Mouse (Mus musculus) c-Kit-negative CD71-positive TER-119-positive erythroid progenitor cells, embryonic 14.5 days (primary cell): ENCODE data around the gene Mgat4a.
"Not testable (repeated sequence)": the region's sequence is repeated elsewhere in the genome, so short reads cannot be mapped to it uniquely, and the experiment has no call there.

Source experiments
- DNase-seq: peaks from one replicate; pipeline ENCODE4 v3.0.0-alpha.2; 2013; ENCODE audit warnings: low read depth, low spot score

The Mgat4a gene

DNA sequence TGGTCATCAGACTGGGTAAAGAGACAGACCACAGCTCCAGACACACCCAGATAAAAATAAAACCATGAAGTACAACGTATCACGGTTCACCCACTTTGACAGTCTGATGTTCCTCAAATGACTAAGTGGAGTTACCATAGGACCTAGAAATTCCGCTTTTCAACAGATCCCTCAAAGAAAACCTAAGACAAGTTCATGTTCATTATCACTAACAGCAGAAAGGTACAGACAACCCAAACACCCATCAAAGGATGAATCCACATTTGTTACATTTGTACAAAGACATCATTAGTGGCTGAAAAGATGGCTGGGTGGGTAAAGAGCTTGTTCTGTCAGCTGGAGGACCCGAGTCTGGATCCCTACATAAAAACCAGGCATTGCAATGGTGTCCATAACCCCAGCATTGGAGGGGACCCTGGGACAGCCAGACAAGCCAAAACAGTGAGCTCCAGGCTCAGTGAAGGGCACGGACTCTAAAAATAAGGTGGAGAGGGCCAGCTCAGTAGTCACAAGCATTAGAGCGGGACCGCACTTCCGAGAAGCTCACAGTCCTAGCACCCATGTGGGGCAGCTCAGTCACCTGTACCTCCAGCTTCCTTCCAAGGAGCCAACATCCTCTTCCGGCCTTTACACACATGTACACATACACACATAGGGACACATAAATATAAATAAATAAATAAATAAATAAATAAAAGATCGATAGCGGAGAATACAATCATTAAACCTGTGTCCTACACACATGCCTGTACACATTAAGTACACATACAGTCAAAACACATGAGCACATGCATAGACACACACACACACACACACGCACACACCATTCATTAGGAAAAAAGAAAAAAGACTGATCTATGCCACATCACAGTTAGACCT is 8.9 kb downstream of the Mgat4a start:
- no peak for DNase-seq

DNA sequence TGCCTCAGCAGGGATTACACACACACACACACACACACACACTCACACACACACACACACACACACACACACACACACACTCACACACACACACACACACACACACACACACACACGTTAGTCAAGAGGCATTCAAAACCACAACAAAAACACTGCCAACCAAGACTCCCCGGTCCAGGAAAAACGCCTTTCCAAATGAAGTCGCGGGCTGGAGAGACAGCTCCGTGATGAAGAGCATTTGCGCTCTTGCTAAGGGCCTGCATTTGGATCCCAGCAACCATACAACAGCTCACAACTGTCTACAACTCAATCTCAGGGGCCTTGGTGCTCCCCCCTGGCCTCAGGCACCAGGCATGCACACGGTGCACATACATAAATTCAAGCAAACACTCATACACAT is 10.8 kb downstream of the Mgat4a start:
- DNase-seq = no peak

DNA sequence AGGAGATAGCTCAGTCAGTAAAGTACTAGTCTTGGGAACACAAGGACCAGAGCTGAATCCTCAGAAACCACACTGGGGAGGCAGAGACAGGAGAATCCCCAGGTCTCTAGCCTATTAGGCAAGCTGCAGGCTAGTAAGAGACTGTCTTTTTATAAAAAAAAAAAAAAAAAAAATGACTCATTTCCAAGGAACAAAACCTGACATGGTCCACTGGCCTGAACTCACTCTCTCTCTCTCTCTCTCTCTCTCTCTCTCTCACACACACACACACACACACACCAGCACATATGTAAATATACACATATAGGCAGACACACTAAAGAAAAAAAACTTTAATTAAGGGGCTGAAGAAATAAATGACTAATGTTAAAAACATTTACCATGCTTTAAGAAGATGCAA is 14.6 kb downstream of the Mgat4a start:
- no peak for DNase-seq

DNA sequence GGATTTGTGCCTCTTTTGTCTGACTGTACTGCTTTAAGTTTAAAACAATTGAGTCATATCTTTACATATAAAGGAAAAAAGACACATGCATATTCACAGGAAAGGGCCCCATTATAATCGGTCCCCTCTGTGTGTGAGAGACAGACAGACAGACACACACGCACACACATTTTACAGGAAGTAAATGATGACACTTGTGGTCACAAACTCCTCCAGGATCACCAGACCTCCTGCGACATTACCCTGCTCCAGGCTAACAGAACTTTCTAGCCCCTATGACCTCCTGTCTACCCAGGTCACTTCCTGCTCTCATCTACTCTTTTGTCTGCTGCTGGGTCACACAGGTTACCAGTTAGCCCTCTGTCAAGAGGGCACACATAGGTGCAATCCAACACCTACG is 16.1 kb downstream of the Mgat4a start:
- no peak for DNase-seq

DNA sequence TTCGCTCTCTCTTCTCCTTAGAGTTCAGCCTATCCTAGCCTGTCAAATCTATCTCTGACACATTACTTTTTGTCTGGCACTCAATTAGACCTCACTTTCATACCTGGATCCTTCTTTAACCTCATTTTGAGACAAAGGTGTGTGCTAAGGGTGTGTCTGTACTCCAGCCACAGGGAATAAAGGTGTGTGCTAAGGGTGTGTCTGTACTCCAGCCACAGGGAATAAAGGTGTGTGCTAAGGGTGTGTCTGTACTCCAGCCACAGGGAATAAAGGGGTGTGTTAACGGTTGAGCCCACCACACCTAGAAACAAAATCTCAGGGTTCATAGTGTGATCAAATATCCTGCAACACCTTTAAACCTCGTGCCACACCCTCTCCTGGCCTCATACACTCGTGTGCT is 16.7 kb downstream of the Mgat4a start:
- DNase-seq = not testable (repeated sequence)

DNA sequence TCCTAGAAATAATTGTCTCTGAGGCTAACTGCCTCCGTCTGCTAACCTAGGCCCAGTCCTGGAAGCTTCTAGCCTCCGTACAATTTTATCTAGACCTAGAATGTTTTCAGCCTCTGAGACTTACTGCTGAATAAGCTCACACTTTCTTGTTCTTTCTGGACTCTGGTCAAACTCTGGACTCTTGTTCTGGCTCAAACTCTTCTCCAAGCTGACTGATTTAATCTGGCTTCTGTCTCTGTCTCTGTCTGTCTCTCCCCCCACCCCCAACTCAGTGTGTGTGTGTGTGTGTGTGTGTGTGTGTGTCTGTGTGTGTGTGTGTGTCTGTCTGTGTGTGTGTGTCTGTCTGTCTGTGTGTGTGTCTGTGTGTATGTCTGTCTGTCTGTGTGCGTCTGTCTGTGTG is 17.3 kb downstream of the Mgat4a start:
- DNase-seq = not testable (repeated sequence)

DNA sequence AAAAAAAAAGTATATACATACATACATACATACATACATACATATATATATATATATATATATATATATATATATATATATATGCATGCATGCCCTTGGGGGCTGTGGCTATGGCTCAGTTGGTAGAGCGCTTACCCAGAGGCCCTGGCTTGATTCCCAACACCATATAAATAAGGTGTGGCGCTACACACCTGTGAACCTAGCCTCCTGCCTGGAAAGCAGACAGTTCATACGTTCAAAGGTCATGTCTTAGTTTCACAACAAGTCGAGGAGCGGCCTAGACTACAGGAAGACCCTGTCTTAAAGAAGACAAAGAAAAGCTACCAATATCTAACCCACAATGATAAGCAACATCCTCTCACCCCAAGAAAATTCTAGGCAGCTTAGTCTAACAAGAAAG is 18.7 kb downstream of the Mgat4a start:
- DNase-seq = no peak

DNA sequence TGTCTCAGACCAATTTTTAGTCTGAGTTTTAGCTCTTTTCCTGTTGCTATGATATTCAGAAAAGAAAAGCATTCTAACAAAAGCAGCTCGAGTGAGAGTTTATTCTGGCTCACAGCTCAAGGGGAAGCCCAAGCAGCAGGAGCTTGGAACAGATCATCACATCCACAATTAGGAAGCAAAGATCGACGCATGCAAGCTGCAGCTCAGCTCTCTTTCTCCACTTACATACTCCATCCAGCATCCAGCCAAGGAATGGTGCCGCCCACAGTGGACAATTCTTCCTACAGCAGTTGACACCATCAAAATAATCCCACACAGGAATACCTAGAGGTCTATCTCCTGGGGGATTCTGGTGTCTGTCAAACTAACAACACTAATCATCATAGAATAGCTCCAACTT is 22.0 kb downstream of the Mgat4a start:
- DNase-seq = no peak

DNA sequence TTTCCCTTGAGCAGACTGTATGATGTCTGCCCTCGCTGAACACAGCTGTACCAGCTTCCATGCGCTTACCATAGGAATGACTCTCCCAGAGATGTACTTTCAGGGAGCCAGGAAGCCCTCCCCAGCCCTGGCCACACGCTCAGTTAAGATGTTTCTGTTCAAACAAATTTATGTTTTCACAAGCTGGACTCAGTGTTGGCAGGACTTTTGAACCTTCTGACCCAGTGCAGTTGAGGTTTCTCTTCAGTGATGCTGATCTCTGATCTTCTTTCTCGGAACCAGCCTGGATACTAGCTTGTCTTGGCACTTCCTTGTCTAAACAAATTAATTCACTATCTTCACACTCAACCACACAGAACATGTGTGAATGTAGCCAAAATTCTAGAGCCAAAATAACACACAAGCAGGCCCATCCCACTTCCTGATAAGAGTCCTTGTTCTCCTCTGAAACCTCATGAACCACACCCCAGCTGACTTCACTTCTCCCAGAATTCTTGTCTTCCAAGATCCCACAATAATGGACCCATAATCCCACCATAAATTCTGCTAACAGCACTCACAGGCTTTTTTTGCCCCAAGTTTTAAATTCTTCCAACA is 22.6 kb downstream of the Mgat4a start:
- DNase-seq = no peak

DNA sequence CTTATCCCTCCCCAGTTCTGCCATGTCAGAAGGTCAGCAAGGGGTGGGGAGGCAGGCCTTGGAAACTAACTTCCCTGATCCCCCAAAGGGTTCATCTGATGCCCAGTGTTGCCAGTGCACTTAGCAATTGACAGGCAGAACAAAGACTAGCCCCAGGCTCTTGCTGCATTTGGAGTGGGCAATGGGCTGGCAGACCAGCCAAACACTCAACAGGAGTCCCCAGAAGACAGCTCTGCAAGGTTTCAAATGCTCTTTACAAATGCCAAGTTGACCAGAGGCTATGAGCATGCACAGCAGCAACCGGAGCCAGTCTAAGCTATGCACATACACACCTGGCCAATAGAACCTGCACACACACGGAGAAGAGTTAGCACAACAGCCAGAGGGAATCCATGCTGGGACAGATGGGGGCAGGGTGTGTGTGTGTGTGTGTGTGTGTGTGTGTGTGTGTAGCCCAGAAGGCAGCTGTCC is 27.8 kb downstream of the Mgat4a start:
- no peak for DNase-seq

DNA sequence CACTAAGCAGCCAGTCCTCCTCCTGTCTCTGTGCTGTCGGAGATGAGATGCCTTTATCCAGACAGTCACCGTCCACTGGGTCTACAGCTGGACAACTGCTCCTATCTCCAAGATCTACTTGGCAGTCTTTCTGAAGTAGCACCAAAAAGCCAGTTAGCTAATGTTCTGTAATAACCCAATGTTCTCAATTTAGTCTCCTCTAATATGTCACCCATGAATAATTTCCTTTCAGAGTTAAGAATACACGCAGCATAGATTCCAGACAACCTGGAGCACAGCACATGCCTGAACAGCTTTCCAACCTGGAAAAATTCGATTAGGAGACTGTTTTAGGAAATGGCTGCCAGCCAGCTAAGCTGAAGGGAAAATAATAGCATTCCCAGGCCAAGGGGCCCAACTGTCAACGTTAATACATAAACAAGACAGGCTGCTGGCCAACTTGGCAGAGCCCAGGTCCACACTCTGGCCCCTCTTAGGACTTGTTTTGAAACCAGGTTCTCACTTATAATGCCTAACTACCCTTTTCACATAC is 28.6 kb downstream of the Mgat4a start:
- no peak for DNase-seq

DNA sequence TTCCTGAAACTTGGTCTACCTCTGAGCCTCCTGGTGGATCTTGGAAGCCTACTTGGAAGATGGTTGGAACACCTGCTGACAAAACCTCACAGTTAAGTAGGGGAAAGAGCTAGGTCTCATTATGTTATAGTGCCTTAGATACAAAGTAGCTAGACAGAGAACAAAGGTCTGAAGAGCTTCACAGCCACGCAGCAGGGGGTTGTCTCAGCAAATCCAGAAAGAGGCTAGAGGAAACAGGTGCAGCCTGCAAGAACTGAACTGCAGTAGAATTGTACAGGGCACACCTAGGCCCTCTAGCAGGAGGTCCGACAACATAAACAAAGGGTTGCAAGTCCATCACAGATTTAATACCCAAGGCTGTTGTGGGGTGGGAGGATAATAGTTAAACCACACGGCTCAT is 30.6 kb downstream of the Mgat4a start:
- DNase-seq = no peak

DNA sequence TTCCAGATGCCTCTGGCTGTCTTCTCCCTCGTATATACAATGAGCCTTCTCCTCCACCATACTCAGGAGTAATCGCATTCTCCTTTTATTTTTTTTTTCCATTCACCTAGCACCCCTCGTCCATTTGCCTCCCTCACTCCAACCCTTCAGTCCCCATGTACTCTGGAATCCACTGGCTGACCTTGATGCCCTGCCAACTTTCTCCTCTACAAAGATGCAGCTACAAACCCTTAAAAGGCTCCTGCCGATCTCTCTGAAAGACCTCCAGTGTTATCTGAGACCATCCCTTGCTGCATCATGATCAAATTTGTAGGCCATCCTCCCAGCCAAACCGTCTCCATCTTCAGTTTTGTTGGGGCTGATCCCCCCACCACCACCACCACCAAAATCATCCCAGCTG is 31.4 kb downstream of the Mgat4a start:
- no peak for DNase-seq

DNA sequence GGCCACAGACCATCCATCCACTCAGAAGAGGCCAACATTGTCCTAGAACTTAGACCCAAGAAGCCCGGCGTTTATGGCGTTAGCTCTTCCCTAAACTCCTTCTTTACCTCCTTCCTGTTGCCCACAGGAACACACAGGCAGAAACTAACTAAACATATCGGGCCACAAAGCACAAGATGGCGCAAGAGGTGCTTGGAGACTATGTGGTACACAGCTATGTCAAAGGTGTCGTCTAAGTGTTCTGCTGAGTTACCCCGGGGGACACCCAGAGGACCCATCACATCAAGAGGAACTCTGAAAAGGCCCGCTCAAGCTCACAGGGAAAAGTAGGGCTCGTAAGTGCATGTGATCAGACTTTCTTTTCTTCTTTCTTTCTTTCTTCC is 35.5 kb downstream of the Mgat4a start:
- no peak for DNase-seq

DNA sequence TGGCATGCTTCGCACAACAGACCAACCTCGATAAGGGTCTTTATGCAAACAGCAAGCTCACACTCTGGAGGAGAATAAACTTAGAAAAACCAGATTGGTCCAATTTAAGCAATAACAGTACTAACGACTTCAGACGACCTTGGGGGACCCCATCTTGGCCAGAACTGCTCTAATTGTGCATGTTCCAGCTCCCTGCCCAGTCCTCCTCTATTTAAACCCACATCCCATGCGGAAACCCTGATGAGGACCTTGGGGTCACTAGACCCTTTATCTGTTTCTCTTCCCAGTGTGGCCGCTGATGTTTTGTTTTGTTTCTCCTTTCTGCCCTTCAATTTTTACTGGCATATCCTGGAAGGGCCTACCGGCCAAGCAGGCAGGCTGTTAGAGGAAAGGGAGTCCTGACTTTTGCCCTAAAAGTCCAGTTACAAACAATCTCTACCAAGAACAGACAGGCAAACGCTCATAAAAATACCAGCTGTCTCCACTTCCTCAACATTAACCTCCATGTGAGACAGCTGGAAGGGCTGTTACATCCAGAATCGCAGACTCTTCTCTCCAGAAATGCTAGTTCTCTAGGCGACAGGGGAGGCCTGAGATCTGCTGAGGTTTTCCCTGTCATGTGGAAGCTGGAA is 36.0 kb downstream of the Mgat4a start:
- DNase-seq = no peak

DNA sequence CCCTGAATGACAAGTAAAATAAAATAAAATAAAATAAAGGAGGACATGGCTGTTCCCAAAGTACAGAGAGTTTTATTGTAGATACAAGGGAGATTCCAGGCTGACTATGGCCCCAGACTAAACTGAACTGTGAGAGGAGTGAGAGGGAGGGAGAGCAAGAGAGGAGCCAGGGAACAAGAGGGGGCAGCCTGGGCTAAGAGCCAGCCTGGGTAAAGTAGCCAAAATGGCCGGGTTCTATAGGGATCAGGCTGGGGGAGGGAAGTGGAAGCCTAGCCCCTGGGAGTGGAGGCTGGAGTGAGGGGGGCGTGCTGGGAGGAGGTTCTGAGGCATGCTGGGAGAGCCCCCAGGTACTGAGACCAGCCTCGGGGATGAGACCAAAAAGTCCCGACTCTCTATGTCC is 37.2 kb downstream of the Mgat4a start:
- no peak for DNase-seq

DNA sequence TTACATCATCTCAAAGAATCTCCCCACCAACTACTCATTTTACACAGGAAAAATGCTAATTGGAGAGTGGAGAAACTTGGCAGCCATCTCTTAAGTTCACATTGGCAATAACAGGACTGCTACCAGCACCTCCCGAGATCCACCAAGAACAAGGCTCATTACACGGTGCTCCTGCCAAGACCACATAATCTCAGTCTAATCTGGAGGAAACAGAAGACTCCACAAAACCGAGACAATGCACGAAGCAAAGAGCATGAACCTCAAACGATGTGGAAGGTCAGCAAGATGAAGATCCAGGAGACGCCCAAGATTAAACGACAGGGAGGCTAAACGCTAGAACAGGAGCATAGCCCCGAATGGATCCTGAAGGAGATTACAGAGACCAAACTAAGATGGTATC is 38.5 kb downstream of the Mgat4a start:
- DNase-seq = no peak

DNA sequence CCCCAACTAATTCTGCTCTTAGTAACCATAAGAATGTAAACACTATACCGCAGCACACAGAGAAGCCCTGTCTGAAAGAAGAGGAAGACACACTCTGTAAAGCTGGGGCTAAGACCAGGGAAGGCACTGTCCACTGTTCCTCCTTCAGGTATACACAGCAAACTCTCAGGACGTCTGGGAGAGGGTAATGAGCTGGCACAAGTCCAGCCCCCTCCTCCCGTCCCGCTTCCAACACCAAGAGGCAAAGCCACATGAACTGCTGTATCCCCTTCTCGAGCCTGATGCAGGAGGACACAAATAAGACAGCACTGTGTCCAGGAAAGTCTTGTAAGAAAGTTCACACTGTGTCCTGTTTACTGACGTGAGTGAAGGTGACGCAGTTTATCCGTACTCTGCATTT is 40.1 kb downstream of the Mgat4a start:
- no peak for DNase-seq

DNA sequence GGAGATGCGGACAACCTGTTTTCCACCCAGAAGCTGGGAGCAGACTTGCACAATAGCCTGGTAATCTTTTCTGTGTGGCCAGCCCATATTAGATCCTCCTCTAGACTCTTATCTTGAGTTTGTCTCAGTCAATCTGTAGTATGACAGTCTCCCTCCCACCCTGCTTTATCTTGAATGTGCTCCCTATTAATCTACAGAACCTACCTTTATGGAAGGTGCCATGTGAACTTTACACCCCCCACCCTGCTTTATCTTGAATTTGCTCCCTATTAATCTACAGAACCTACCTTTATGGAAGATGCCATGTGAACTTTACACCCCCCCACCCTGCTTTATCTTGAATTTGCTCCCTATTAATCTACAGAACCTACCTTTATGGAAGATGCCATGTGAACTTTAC is 41.4 kb downstream of the Mgat4a start:
- DNase-seq = not testable (repeated sequence)

DNA sequence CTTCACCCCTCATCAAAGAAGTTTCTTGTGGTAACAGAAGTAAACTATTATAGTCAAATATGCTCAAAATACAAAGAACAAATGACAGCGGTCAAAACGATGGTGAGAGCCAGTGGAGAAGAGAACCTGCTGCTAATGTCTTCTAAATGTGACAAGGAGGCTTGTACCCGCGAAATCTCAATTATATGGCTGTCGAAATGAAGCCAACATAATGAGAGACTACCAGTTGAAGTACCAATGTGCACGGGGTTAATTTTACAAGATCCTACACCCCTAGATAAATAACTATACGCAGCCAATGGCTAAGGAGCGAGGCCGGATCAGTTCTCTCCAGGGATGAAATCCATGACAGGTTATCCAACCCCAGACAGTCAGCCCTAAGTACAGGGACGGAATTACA is 41.9 kb downstream of the Mgat4a start:
- DNase-seq = no peak

DNA sequence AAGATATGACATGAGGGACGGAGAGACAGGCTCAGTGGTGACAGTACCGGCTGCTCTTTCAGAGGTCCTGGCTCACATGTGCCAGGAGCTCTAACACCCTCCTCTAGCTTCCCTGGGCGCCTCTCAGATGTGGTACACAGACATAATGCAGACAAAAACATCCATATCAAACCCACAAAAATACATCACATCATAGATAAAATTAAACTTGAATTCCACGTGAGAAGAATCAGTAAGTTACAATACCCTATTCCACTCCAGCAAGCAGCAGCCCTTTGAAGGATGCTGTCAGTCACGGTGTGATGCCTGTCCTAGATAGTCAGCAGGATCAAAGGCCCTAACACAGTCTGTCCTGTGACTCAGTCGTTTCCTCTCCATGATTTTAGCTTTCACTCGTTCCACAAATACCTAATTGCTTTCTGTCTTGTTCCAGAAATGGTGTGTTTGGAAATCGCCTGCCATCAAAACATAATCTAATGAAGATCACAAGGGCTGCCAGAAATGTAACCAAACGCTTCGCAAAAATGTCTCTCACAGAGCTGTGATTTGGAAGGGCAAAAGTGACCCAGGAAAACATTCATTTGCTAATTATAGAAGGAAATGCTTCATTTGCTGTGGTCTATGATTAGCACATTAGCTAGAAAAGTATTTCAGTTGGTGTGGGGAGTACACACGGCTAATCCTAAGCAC is 44.1 kb downstream of the Mgat4a start:
- DNase-seq = no peak

DNA sequence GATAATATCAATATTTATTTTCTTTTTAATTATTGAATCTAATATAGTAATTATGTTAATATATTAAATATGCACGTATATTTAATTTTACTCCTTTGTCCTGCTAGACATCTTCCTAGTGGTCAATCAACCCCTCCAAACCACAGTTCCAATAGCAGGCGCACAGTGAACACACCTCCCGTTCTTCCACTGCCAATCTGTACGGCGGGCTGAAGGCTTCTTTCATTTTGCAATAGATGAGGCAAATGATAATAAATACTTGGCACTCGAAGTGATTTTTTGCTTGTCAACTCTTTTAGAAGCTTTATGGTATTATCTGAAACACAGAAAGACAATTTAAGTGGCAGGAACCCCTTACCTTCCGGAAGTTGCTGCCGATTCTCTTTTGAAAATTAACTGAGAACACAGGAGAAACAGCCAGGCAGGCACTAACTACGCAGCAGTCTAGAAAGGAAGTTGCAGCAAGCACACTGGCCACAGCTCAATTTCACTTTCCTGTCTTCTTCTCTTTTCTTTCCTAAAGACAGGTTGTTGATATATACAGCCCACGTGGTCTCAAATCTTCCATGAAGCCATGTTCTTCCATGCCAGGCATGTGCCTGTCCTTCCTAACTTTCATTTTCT is 45.0 kb downstream of the Mgat4a start:
- DNase-seq = no peak
